Mouse (Mus musculus): Measurements from ENCODE around the gene Ndufs1.

GRCm38 (mm10) chr1:63214631-63215030, 38.0 kb upstream of the Ndufs1 start:
- TF ChIP-seq POLR2A (IDR thresholded peaks at IDR 0.05; ENCODE audit: control insufficient read depth, extremely low read depth, insufficient read depth, low read length, poor library complexity) (no peak), CTCF (IDR thresholded peaks at IDR 0.05; ENCODE audit: borderline replicate concordance, control insufficient read depth, extremely low read depth, insufficient read depth, low read length, poor library complexity) (no peak)

All from thymus, adult 2 months (tissue).